Mouse (Mus musculus): ENCODE results near the gene 1700015F17Rik.

Gene 1700015F17Rik

DNA sequence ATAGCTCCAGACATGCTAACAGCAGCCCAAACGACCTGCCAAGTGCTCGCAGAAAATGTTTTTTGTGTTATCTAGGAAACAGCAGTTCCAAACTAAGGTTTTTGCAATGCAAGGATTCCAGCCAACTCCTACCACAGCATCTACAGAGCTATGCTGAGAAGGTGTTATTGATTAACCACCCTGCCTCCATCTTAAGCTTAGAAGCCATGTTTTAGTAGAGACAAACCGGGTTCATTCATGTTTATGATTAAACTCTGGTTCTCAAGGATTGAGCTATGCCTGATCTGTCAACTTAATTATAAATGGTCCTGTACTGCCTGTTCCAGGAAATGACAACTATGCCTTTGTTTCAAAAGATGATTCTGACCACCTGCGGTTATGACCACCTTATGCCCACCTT is 2.8 kb downstream of the 1700015F17Rik start:
- in situ Hi-C loops (cut with MboI; ENCODE audit: low pct_unique_long_range_greater_than_20kb in 1 of 2, low sequenced_read_pairs in 2 of 2, unreplicated experiment in 1 of 2) = no loop called here

DNA sequence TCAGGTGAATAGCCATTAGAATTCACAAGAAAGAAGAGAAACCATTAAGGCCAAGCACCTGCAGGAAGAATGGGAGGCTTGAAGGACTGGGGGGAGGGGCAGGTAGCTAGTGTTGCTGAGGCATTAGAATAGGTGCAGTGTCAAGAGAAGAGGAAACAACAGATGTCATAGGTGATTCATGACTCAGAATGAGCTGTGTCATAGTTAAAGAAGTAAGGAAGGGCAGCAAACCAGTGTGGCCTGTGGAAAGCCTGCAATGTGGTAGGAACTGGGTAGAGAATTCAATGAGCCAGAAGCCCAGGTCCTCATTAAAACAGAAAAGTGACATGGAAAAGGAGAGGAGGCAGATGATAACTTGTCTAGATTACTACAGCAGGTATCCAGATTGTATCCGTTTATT is 13.7 kb downstream of the 1700015F17Rik start:
- in situ Hi-C loops (cut with MboI; ENCODE audit: low pct_unique_long_range_greater_than_20kb in 1 of 2, low sequenced_read_pairs in 2 of 2, unreplicated experiment in 1 of 2) = no loop called here

DNA sequence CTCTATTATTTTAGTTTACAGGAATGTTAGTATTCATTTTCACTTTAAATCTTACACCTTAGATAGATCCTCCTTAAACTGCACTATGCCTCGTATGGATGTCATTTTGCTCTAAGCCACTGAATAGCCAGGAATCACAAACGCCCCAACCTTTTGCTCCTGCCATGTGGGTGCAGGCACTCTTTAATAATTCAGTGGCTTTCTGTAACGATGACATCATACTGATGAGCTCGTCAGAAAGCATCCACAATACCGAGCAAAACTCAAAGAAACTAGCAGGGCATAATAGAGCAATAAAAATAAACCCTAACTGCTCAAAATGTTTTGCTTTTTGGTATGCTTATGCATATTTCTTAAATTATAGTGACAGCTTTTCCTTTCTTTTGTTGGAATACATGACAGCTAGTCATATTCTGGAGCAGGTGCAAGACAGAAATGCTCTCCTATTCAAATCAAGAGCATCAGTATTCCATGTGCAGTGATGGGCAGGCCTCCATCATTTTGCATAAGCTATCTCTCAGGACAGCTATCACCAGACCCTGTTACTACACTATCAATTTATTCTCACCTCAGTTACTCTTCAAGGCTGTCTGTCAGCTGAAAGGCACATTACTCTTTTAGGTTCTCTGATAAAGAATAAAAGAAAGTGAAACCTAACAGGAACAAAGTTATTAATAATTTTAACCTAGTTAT is 47.1 kb downstream of the 1700015F17Rik start:
- in situ Hi-C loops (cut with MboI; ENCODE audit: low pct_unique_long_range_greater_than_20kb in 1 of 2, low sequenced_read_pairs in 2 of 2, unreplicated experiment in 1 of 2) = no loop called here

DNA sequence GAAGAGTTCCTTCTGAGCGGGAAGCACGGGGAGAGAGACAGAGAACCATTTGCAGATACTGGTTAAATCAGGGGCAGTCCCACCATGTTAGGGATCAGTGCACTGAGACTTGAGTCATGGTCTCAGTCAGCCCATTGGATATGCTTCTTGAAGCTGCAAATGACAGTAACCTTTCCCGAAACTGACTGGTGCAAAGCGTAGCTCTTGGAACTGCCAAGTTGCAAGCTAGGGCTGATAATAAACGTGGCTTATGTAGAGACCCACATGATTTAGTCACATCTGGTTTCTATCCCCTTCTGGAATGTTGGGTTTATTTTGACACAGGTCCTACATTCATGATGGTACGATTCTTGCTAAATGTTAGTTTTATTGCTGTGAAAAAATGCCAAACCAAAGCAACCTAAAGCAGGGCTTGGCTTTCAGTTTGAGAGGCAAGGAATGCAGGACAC is 55.2 kb downstream of the 1700015F17Rik start:
- in situ Hi-C loops (cut with MboI; ENCODE audit: low pct_unique_long_range_greater_than_20kb in 1 of 2, low sequenced_read_pairs in 2 of 2, unreplicated experiment in 1 of 2) = no loop called here

DNA sequence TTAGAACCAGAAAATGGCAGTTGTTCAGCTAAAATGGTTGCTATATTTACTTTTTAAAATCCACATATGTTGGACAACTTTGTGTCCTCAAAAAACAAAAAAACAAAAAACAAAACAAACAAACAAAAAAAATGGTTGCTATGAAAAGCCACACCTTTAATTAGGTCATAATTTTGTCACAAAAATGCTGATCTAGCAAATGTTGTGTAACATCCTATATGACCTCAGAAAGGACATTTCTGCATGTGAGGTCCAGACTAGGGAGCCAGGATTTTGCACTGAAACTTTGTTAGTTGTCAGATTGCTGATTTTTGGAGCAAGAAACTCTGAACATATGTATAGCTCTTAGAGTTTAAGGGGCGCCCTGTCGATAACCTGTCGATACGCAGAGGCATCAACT is 55.9 kb downstream of the 1700015F17Rik start:
- in situ Hi-C loops (cut with MboI; ENCODE audit: low pct_unique_long_range_greater_than_20kb in 1 of 2, low sequenced_read_pairs in 2 of 2, unreplicated experiment in 1 of 2) = no loop called here

DNA sequence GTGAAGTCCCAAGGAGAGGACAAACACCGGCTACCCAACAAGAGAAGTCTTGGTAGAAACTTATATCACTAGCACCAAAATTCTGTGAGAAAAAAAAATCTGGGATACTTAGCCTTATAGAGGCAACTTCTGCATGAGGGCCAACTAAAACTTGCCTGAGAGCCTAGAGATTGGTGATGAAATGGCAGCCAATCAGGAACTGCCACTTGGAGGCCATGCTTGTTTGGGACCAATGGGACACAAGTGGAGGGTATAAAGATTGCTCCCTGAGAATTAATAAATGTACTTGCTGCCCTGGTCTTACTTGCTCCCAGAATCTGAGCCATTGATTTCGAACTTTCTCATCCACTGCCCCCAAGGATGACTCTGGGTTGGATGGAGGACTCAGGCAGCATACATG is 57.5 kb downstream of the 1700015F17Rik start:
- in situ Hi-C loops (cut with MboI; ENCODE audit: low pct_unique_long_range_greater_than_20kb in 1 of 2, low sequenced_read_pairs in 2 of 2, unreplicated experiment in 1 of 2) = no loop called here

DNA sequence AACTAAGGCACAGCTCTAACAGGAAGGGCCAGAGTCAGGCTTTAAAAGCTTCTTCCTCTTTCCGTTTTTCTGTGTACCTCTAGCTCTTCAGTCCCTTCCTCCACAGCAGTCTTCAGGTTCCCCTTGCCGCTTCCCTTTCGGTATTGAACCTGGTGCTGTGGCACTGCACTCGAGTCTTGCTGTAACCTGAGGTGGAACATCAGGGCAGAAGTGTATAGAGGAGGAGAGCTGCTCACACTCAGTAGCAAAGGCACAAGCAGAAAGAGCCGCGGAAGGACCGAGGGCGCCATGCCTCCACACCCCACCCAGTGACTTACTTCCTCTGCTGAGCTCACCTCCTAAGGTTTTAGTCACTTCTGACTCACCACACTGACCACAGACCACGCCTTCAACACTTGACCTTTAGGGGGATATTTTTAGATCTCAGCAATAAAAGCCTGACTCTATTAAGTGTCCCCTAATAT is 58.9 kb downstream of the 1700015F17Rik start, which contains the start of gene Cdk14:
TSS of gene Cdk14 (minus strand) at position 321 of the 464 bp plus-strand sequence.
- in situ Hi-C loops (cut with MboI; ENCODE audit: low pct_unique_long_range_greater_than_20kb in 1 of 2, low sequenced_read_pairs in 2 of 2, unreplicated experiment in 1 of 2) = no loop called here

DNA sequence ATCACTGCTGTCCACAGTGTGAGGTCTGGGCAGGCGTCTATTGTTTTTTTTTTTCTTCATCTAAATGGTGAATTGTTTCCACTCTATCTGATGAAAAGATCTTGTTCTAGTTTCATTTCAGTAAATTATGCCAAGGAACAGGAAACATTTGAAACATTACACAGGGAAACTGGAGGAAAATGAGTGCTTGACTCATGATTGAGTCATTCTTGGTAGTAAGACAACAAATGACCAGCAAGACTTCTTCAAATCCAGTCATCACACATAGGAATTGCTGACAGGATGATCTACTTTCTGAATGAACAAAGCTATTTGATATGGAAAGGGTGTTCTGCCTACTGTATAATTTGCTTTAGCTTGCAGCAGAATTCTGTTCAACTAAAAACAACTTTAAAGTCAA is 59.7 kb downstream of the 1700015F17Rik start:
- in situ Hi-C loops (cut with MboI; ENCODE audit: low pct_unique_long_range_greater_than_20kb in 1 of 2, low sequenced_read_pairs in 2 of 2, unreplicated experiment in 1 of 2) = no loop called here

DNA sequence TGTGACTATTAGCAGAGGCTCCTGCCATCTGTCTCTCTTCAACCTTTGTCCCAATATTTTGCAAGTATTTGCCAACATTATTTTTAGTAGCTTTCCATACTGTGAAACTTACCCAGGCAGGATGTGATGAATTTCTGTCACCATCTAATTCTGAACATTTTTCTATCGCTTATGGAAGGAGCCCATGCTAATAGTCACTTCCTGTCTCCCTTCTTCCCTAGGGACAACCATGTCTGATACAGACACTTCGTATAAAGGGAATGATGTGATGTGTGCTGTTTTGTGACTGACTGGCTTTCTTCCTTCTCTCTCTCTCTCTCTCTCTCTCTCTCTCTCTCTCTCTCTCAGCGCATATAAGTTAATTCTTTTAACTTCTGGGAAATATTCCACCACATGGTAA is 64.1 kb downstream of the 1700015F17Rik start:
- in situ Hi-C loops (cut with MboI; ENCODE audit: low pct_unique_long_range_greater_than_20kb in 1 of 2, low sequenced_read_pairs in 2 of 2, unreplicated experiment in 1 of 2) = no loop called here

DNA sequence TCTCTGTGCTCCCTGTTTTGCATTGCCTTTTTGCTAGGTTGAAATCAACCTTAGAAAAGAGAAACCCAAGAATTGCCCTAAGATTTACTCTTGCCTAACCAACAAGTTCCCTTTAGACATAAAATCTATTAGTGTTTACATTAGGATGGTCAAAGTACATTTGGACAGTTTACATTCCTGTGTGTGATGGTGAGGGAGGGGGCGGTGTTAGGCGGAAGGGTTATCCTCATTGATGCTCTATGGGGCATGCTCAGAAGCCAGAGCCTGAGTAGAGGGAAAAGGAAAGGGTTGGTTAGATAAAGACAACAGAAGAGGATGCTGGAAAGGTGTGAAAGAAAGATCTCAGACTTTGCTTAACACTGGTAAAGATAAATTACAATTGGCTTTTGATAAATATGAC is 67.1 kb downstream of the 1700015F17Rik start:
- in situ Hi-C loops (cut with MboI; ENCODE audit: low pct_unique_long_range_greater_than_20kb in 1 of 2, low sequenced_read_pairs in 2 of 2, unreplicated experiment in 1 of 2) = no loop called here

DNA sequence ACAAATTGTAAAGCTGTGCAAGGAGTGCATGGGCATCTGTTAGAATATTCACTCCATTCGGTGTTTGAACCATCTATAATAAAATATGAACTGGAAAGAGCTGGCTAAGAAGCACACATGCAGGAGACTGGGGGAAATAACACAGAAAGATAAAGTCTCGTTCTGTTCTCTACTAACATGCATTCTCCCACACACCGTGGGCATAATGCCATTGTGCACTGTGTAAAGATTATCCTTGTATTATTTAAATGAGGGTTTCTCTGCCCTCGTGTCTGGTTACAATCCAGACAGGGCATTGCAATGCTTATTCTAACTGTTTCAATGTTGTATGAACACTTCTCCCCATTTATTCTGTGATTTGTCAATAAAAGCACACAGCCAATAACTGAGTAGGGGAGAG is 77.0 kb downstream of the 1700015F17Rik start:
- in situ Hi-C loops (cut with MboI; ENCODE audit: low pct_unique_long_range_greater_than_20kb in 1 of 2, low sequenced_read_pairs in 2 of 2, unreplicated experiment in 1 of 2) = no loop called here

DNA sequence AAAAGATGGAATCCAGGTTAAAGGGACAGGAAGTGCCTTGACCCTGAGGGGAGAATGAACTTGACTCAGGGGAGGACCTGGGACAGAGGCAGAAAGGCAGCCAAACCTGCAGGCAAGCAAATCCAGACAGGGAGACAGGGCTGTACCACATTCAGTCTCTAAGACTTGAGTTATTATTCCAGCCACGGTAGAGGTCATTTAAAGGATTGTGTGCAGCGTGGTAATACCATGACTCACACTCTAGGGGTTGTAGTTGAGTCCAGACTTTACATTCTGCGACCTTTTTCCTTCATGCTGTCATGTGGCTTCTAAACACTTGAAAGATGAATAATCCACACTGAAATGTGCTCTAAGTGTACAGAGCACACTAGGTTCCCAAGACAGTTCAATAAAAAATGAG is 86.2 kb downstream of the 1700015F17Rik start:
- in situ Hi-C loops (cut with MboI; ENCODE audit: low pct_unique_long_range_greater_than_20kb in 1 of 2, low sequenced_read_pairs in 2 of 2, unreplicated experiment in 1 of 2) = no loop called here
